Mouse (Mus musculus): ENCODE results near the gene Satb2.

DNA sequence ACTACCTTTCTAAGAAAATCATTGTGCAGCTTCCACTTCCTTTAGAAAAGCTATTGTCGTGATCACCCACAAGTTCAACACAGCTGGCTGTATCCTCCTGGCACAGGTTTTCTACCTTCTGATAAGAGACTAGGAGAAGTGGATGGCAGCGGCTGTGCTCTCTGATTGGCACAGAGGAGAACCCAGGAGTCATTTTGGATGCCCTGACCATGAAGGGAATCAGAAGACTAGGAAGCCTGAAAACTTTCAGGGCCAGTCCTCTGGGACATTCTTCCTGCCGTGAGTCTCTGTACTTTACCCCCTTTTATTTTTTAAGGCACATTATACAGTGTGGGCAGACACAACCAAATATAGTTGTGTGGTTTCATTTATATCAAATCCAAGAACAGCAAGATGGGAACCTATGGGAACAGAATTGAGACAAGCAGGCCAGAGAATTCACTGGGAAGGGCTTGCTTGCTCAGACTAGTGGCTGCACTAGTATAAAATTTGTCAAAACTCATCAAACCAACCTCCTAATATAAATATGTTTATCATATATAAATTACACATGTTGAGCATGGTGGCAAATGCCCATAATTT lies 77.7 kb downstream of the Satb2 start:
- TF ChIP-seq GATA1 (IDR thresholded peaks at IDR 0.05; ENCODE audit: low read length) (no peak), TAL1 (IDR thresholded peaks at IDR 0.05; ENCODE audit: low read length) (no peak)

All from erythroblast, embryonic 14.5 days (primary cell).